Mouse (Mus musculus) frontal cortex, postnatal 10 days (tissue): ENCODE measurements around the gene Dctn1.
A peak's percentile ranks its signal among the peaks of the same experiment; 100 is the strongest.
"Not testable (repeated sequence)": the region's sequence is repeated elsewhere in the genome, so short reads cannot be mapped to it uniquely, and the experiment has no call there.

Experiments
- DNase-seq, 2 experiments: peaks; one replicate each; pipeline ENCODE4 v3.0.0; 2022; ENCODE audit warnings: low spot score in 2 of 2, mixed read lengths in 1 of 2

Gene Dctn1

GRCm38 (mm10) chr6:83136291-83136880 lies 29.3 kb upstream of the Dctn1 start:
- DNase-seq = no peak

DNA sequence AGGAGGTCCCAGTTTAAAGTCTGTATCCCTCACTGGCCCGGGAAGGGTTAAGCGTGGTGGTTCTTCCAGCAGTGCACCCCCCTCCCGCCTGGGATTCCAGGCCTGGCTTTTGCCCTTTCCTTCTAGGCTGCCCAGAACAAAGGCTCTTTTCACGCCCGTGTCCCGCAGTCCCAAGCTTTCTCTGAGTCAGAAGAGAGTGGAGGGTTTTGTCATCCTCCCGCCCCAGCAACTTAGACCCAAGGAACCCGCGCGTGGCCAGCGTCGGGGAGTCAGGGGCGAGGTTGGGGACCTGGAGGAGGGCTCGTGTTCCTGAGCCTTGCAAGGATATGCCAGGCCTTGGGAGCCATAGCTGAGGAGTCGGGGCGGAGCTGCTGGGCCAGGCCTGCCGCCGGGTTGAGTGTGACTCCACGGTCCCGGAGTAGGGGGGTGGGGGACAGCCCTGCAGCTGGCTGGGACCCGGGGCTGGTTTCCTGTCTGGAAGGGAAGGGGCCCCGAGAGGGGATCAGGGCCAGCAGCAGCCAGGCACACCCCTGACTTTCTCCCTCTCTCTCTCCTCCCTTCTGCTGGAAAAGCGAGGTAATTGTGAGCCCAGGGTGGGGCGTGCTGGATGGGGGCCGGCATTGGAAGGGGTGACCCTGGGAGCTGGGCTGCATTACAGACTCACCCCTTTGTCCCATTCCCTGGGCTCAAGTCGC lies 28.7 kb upstream of the Dctn1 start:
- no peak for DNase-seq

DNA sequence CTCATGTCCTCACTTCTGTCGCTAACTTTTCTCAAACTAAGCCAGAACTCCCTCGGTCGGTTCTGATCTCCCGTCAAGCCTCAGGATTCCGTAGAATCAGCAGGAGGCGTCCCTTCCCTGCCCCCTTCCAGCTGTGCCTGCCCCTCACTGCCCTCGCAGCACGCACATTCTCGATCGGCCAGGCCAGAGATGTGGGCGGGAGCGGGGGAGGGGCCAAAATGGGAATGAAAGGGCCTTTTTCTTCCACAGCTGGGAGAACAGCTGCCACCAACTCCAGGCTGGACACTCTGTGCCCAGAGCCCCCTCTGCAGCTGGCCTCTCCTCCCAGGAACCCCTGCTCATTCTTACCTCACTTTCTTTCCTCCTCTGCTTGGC lies 28.2 kb upstream of the Dctn1 start:
- DNase-seq = peak; percentile 70 to 76

GRCm38 (mm10) chr6:83138056-83138455 lies 27.7 kb upstream of the Dctn1 start:
- no peak for DNase-seq

- no peak for DNase-seq
Observed at GRCm38 (mm10) chr6:83140044-83140443, 25.7 kb upstream of the Dctn1 start.

DNA sequence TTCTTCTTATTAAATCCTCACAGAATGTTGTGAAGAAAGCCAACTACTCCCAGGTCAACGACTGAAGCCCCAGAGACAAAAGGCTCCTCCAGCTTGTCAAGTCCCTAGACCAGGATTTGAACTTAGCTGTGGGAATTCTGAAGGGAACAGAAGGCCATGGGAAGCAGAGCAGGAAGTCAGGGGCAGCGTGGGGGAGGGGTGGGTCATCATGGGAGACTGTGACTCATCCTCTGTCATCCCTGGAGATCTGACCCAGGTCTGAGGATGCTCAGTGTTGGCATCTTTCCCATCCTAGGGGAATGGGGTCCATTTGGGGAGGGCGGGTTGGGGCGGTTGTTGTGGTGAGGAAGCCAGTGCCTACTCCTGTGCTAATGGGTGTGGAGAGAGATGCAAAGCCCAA lies 24.1 kb upstream of the Dctn1 start:
- DNase-seq = no peak

DNA sequence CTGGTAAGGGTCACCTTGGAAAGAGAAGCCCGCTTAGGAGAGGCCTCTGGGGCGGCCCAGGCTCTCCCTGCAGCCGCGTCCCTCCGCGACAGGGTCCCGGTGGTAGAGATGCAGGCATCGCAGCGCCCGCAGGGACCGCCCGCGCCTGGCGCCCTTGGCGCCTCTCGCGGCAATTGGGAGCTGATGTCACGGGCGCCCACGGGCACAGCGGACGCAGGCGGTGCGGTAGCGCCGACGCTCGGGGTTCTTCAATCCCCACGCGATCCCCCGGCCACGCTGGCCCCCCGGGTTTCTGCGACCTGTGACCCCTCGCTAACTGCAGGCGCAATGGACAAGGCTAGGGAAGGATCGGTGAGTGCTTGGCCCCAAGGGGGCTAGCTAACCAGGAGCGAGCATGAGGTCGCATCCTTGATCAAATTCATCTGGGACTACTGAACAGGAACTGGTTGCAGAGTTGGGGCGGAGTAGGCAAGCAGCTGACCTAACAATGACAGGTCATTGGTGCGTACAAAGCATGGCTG lies 23.4 kb upstream of the Dctn1 start:
- peak in 1 of 2 experiments; percentile 40 for DNase-seq

DNA sequence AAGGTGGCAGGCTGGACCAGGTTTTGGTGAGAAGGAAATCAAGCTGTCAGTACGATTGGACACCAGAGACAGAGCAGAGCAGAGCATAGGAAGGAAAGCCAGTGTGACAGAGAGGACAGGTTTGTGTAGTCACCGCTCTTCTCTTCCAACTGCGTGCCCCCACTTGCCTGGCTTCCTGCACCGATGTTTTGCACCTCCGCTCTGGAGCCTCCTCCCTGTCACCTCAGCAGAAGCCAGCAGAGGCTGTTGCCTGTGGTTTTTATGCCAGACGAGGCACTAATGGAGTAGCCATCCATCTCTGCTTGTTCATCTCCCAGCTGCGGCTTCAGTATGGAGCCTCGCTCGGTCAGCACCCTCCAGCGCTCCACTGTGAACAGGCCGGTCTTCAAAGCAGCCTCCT lies 22.8 kb upstream of the Dctn1 start:
- DNase-seq = no peak

GRCm38 (mm10) chr6:83145209-83145608 lies 20.5 kb upstream of the Dctn1 start:
- no peak for DNase-seq

DNA sequence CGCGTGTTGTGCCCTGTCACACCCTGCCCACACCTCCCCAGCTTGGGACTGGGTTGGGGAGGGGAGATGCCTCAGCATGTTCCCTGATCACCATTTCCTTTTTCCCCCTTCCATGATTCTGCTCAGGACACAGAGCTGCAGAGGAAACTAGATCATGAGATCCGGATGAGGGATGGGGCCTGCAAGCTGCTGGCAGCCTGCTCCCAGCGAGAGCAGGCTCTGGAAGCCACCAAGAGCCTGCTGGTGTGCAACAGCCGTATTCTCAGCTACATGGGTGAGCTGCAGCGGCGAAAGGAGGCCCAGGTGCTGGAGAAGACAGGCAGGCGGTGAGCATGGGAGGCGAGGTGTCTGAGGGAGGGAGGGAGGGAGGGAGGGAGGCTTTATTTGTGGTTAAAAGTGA lies 19.9 kb upstream of the Dctn1 start:
- DNase-seq = no peak

DNA sequence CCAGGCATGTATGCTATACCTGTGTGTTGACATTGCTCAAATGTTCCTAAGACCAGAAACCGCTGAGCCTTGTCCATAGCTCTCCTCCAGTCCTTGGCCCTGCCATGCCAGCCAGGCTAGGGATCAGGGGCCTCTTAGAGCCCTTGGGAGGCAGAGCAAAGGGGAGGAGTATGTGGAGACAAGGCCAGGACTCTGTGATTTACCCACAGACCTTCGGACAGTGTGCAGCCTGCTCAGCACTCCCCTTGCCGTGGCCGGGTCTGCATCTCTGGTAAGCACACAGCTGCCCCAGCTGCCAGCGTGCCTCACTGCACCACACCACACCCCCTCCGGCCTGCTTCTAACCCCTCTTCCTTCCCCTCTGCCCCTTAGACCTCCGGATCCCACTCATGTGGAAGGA lies 18.4 kb upstream of the Dctn1 start:
- DNase-seq = no peak

GRCm38 (mm10) chr6:83151721-83152120 lies 14.0 kb upstream of the Dctn1 start:
- no peak for DNase-seq

DNA sequence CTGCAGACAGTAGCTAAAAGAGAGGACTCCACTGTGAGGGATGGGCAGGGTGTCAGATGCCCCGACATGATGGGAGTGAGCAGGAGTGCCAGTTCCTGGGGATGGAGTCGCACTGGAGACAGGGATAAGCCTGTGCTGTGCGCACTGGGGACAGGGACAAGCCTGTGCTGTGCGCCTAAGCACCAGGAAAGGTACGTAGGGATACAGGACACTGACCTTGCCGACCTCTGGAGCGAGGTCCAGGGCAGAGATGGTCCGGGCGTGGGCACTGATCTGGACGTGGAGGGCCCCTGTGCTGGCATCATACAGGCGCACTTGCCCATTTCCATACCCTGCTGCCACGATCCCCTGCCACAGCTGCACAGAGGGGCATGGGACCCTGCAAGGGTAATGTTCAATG lies 12.7 kb upstream of the Dctn1 start:
- no peak for DNase-seq

- no peak for DNase-seq
Observed at GRCm38 (mm10) chr6:83153485-83153884, 12.2 kb upstream of the Dctn1 start.

DNA sequence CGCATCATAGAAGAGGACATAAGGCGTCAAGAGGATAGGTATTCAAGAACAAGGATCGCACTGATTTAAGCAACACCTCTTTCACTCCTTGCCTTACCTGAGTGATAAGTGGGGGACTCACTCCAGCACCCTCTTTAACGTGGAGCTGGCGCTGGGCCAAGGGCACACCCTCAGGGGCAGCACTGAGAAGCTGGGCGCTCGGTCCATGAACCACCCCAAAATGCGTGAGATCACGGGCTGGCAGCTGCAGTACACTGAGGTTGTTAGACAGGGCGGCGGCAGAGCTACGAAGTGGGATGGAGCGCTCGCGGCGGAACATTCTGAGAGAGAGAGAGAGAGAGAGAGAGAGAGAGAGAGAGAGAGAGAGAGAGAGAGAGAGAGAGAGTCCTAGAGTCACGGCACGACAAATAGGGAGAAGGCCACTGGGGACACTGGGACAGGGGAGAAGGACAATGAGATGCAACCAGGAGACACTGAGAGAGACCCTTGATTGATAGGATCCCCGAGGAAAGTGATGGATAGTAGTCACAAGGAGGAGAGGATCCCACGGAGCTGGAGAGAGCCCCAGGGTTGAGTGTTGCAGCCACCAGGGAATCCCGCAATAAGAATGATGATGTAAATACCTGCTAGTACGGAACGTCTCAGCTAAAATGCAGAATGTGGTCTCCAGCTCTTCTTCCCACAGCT lies 10.0 kb upstream of the Dctn1 start:
- DNase-seq = peak in 1 of 2 experiments; percentile 46

- peak; percentile 74 to 81 for DNase-seq
Observed at GRCm38 (mm10) chr6:83156259-83156684, 9.4 kb upstream of the Dctn1 start, which contains the start of the genes Wdr54 and 1700003E16Rik. Gene Wdr54 (minus strand): TSS chr6:83156397. Gene 1700003E16Rik (plus strand): TSS chr6:83156404.

DNA sequence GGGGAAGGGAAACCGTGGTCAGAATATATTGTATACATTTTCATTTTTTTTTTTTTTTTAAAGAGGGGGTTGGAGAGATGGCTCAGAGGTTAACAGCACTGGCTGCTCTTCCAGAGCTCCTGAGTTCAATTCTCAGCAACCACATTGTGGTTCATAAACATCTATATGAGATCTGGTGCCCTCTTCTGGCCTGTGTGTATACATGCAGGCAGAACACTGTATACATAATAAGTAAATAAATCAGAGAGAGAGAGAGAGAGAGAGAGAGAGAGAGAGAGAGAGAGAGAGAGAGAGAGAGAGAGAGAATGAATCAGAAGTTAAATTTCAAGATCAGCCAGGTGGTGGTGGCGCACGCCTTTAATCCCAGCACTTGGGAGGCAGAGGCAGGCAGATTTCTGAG lies 6.3 kb upstream of the Dctn1 start:
- DNase-seq = not testable (repeated sequence)

DNA sequence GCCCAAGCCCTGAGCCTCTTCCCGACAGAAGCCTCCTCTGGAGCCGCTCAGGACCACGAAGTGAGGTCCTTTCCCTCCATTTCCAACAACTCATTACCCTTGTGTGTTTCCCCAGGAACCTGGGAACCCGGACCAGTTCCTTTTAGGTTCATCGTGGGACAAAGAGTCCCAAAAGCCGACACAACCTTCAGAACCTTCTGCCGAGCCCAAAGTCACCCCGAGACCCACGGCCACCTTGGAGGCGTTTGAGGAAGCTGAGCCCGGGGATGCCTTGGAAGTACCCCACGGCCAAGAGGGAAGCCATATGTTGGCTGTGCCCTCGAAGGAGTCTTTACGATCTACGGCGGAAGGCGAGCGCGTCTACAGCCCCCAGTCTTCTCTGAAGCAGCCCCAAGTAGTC lies 4.3 kb upstream of the Dctn1 start:
- DNase-seq = no peak

GRCm38 (mm10) chr6:83161921-83162641 lies 3.6 kb upstream of the Dctn1 start:
- no peak for DNase-seq

DNA sequence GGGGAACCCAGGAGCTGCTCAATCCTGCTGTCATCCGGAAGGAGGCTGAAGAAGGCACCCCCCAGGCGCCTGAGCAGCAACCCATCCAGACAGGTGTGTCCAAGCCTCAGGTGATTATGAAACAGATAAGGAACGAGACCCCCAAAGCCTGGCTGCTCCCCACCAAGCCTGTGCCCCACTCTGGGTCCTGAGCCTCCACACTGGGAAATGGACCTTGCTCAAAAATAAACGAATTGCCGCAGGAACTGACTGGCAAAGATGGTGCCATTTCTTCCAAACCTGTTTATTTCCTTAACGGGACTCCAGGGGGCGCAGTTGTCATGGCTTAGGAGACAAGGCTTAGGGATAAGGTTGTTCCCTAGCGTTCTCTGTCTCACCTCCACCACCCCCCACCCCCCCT lies 3.0 kb upstream of the Dctn1 start:
- DNase-seq = no peak

- DNase-seq = no peak
Observed at GRCm38 (mm10) chr6:83165026-83165606, 604 bp upstream of the Dctn1 start.

GRCm38 (mm10) chr6:83166243-83166630 lies 517 bp downstream of the Dctn1 start:
- DNase-seq = no peak
